Mouse (Mus musculus) heart, adult 9 months (tissue): Measurements from ENCODE around the gene Fpr1.
"Not testable (repeated sequence)": the region's sequence is repeated elsewhere in the genome, so short reads cannot be mapped to it uniquely, and the experiment has no call there.

Experiments used
- DNase-seq, 2 experiments: peaks; one replicate each; pipeline ENCODE4 v3.0.0; 2022; ENCODE audit warnings: low spot score in 2 of 2

Fpr1 gene

GRCm38 (mm10) chr17:17883840-17884239, at the start of gene Fpr1:
Fpr1 (minus strand) TSS chr17:17883940.
- no peak for DNase-seq

GRCm38 (mm10) chr17:17917782-17918181, 34.0 kb upstream of the Fpr1 start:
- no peak for DNase-seq

GRCm38 (mm10) chr17:17917376-17917775, 33.6 kb upstream of the Fpr1 start:
- no peak for DNase-seq

GRCm38 (mm10) chr17:17912618-17913017, 28.9 kb upstream of the Fpr1 start:
- DNase-seq = not testable (repeated sequence)

DNA sequence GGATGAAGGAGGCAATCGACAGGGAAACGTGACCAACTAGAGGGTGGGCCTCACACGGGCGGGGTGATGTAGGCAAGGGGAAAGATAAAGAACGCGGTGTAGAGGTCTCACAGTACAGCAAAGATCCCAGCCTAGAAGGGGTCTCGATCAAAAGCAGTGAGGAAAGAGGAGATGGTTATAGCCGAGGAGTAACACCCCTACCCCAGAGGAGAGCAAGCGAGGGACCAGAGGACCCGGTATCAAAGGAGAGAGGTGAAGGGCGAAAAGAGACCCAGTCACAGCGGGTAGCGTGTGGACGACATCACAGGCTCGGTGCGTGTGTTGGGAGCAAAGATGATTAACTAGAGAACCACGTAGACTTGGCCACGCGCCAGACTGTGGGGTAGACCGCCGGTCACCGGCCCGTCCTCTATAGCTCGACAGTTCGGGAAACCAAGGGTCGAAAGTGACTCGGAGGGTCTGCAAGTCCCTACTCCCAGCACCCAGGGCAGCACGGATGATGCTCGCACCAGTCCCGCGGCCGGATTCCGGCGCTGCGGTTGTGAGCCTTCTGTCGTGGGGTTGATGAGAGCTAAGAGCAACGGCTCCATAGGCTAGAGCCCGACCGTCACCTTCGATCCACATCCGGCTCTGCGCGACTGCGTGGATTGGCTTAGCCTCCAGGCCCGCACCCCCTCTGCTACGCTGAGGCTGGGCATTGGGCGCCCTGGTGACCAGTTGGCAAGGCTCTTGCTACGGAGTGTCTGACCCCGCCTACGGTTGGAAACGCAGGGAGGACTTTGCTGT, 26.1 kb upstream of the Fpr1 start:
- peak; percentile 74 to 83 for DNase-seq

DNA sequence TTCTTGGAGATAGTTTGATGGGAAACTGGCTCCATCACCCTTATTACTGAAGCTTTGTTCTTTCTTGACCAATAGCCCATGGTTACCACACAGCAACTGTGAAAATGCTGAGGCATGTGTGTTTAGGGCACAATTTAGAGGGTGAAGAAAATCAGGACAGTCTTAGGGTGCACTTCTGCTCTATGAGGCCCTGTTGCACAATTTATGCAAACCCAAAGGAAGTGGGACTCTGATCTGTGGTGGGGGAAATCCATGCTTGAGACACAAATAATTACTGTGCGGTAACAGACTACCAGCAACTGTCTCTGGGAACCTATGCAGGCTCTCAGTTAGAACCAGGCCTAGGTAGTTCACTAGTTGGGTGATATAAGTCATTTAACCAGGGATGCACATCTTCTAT, 17.0 kb upstream of the Fpr1 start:
- DNase-seq = peak; percentile 3 to 4

DNA sequence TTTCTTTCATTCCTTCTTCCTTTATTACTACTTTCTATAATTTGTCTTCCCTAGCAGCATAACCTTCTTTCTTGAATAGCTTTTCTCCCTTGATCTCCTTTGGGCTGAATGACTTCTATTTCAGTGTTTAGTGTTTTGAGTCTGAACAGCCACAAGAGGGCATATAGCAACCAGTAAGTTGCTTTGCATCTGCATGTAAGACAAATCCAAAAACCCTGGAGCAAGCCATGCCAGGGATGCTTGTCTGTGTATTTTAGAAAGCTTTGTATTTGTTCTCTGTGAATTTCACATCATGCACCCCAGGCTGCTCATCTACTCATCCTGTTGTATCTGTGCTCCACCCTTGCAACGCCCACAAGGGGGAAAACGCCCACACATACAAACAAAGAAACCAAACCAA, 15.5 kb upstream of the Fpr1 start:
- DNase-seq = no peak

- DNase-seq = peak; percentile 15 to 31
Observed at GRCm38 (mm10) chr17:17896039-17896438, 12.3 kb upstream of the Fpr1 start.

DNA sequence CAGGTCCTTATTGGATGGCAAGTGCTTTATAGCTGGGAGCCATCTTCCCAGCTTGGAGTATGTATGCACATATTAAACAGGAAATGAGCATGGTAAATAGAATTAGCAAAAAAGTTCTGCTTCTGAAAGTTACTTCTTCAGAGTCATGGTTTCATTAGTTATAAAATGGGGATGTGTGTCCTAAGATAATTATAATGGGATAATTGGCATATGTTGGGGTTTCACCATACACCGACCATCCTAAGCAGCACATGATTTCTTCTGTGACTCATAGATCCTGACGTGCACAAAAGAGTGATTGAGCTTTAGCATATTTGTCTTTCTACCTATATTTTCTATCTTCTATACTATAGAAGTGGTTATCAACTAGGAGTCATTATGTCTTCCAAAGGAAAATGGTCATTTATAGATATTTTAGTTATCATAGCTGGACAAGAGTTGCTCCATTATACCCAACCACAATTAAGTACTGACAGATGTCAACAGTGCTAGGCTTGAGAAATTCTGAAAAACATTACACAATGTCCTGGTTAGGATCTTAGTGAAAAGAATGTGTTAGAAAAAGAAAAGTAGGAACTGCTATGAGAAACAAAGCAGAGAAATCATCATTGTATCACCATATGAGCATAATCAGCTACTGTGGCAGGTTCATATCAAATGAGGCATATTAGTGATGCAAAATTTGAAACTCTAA, 6.1 kb upstream of the Fpr1 start:
- no peak for DNase-seq

DNA sequence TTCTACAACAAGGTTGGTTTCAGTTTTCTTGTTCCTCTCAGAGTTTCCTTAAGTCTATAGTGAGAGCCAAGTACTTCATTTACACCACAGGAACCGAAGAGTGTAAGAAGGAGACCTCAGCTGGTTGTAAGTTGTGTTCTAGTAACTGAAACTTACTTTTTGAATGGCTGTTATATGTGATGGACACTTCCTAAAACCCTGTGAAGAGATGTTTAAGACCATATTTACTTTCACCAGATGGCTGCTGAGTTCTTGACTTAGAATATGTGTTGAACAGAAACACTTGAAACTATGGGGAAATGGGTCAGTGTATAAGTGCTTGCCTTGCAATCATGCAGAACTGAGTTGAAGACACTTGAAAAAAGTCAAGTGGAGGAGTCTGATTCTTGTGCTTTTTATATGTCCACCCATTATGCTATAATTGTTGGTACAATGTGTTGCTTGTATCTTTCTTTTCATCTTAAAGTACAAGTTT, 4.1 kb upstream of the Fpr1 start, which contains the start of the genes Fpr2 and Fpr3:
TSS of gene Fpr2 (plus strand) at position 51 of the 475 bp plus-strand sequence.
TSS of gene Fpr3 (plus strand) at position 79 of the 475 bp plus-strand sequence.
- no peak for DNase-seq

DNA sequence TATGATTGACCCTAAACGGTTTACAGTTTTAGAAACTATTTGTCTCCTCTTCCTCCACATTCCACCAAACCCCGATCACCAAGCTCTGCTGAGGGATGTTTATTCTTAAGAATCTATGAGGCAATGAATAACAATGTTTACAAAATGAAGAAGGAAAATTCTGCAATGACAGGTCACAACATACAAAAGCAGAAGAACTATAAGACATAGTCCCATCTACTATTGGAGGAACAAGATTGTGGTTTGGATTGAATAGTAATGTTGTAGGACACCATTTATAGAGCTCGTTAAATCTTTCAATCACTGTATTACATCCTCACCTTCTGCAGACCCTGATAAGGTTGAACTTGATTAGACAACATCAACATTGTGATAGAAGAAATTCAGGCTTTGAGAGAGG, 1.1 kb downstream of the Fpr1 start:
- DNase-seq = no peak

GRCm38 (mm10) chr17:17879347-17879746, 4.4 kb downstream of the Fpr1 start:
- DNase-seq = no peak

DNA sequence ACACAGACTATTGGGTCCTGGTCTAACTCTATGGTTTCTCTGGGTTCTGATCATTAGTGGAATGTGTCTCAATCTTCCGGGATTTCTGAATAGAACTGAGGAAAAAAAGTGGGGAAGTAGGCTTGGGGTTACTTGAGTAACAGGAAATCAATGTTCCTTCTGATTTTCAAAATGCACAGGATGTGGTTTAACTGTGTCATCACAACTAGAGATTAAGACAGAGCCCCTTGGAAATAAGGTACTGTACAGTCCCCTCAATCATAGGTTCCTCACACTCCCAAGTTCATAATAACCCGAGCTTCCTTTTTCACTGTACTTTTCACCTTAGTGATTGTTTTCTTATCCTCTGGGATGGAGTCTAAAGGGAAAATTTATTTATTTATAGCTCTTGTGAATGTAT, 12.0 kb downstream of the Fpr1 start:
- DNase-seq = peak; percentile 13 to 22

- no peak for DNase-seq
Observed at GRCm38 (mm10) chr17:17870892-17871550, 12.7 kb downstream of the Fpr1 start.

GRCm38 (mm10) chr17:17866801-17867469, 16.8 kb downstream of the Fpr1 start:
- peak; percentile 20 to 29 for DNase-seq

DNA sequence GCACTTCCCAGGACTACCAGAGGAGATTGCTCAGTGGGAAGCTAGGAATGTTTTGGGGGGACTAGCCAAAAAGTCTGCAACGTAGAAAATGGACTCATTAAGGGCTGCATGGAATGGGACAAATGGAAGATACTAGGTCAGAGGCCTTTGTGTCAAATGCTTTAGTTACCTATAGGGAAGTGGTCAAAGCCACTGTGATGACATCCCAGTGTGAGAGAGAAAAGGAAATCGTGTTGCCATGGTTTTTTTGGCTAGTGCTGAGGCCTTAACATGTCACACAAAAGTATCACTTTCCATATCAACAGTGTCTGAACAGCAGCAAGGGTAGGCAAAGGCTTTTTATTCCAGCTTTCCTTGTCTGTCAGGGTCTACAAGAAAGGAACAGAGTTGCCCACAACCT, 18.6 kb downstream of the Fpr1 start:
- no peak for DNase-seq

DNA sequence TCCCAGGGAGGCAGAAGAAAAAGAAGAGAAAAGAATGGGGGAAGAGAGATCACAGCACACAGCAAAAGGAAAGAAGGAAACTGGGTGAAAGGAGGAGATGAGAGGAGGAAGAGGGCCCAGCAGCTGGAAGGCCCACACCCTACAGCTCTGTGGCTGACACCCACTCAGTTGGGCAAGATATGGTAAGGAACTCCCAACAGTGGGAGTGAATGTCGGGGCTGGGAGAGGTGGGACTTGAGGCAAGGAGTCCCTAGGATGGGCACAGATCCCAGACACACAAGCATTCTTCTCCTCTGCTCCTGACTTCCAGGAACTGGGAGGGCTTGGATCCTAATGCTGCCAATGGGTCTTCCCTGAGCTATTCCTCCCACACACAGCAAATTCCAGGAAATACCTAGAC, 21.4 kb downstream of the Fpr1 start:
- peak in 1 of 2 experiments; percentile 31 for DNase-seq

- DNase-seq = no peak
Observed at GRCm38 (mm10) chr17:17860110-17860509, 23.6 kb downstream of the Fpr1 start.

DNA sequence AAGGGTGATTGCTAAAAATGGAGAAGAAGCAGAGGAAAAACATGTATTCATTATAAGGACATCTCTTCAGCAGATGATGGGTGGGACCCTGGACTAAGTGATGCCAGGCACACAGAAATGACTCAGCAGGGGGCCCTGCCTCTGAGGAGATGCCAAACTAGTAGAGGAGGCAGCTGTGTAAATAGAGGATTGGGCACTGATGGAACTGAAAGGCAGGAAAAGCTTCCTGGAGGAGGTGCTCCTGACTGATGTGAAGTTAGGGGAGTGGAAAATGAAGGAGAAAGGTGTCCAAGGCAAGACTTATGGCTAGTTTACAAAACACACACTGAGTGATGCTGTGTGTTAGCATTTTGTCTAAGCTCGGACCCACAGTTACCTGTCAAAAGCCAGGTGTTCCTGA, 26.3 kb downstream of the Fpr1 start:
- no peak for DNase-seq

DNA sequence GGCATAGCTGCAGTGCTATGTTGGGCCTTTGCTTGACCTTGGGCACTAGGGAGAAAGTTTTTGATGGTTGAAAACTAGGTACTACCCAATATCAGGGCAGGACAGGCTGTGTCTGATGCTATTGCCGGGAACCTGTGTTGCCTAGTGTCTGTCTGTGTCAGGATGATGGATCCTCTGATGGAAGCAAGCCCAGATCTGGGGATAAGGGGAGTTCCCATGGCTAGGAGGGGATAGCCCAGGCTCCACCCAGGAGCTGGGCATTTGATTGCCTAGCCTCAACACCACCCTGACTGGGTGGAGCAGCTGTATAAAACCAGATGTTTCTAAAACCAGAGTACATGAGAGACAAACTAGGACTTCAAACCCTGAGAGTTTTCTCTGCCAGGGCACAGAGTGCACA, 27.1 kb downstream of the Fpr1 start:
- no peak for DNase-seq

DNA sequence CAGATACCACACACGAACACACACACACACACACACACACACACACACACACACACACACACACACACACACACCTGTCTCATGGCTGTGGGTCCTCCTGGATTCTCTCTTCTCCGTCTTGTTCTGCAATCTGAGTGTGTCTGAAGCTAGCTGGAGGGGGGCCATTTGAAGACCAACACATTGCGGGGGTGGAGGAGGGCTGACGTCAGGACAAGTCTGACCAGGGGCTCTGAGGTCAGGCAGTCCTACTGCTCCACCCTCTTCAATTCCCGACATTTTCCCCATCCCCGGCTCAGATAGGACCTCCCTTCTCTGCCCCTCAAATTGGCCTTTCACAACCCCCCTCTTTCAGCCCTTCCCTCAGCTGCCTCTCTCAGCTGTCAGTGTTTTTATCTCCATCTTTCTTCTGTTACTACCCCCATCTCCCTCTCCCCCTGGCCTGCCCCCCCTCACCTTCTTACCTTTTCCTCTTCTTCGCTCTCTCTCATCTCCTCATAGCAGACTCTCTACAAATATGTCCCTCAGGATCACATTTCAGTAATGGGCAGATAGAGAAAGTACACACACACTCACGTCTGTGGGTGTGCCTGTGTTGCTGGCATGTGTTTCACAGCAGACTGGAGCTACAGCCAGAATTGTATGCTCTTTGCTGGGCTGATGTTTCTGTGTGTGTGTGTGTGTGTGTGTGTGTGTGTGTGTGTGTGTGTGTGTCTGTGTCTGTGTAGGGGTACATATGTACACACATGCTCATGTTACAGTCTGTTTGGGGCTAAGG, 28.5 kb downstream of the Fpr1 start, which contains the start of gene Has1:
TSS of gene Has1 (minus strand) at position 142 of the 775 bp plus-strand sequence.
- no peak for DNase-seq
